Mouse (Mus musculus) stomach, embryonic 15.5 days (tissue): ENCODE measurements at regions not wholly inside any gene's neighbourhood (a gene's known extent, or its start where the extent isn't known, plus 50 kb on each side); places are given as distances from the start of the nearest gene placed in this dataset.

ENCODE experiments used
- ATAC-seq: fragments of 200-750 bp; cut with Nextera tagmentation; 2 replicates; pipeline ENCODE4 v1.8.0; 2017; ENCODE audit warnings: low read depth, moderate number of reproducible peaks, moderate TSS enrichment; ENCODE audit not compliant: insufficient read depth, low FRiP score
- H3K27ac ChIP-seq: fragments of 300-500 bp; sonication (generic); 2 replicates; pipeline ENCODE4 v1.5.1; 2015; ENCODE audit warnings: mild to moderate bottlenecking, inconsistent platforms
- H3K27me3 ChIP-seq: fragments of 300-500 bp; sonication (generic); replicated peaks from 2 replicates; pipeline ENCODE4 v1.6.1; 2015; ENCODE audit warnings: inconsistent platforms
- H3K36me3 ChIP-seq: fragments of 300-500 bp; sonication (generic); 2 replicates; pipeline ENCODE4 v1.6.1; 2015; ENCODE audit warnings: inconsistent platforms
- H3K4me1 ChIP-seq: fragments of 300-500 bp; sonication (generic); 2 replicates; pipeline ENCODE4 v1.6.1; 2015; ENCODE audit warnings: inconsistent platforms
- H3K4me2 ChIP-seq: fragments of 300-500 bp; sonication (generic); 2 replicates; pipeline ENCODE4 v1.6.1; 2015; ENCODE audit warnings: mild to moderate bottlenecking, inconsistent platforms
- H3K4me3 ChIP-seq: fragments of 300-500 bp; sonication (generic); replicated peaks from 2 replicates; pipeline ENCODE4 v1.5.1; 2015; ENCODE audit warnings: inconsistent platforms
- H3K9ac ChIP-seq: fragments of 300-500 bp; sonication (generic); 2 replicates; pipeline ENCODE4 v1.6.1; 2015; ENCODE audit warnings: inconsistent platforms
- H3K9me3 ChIP-seq: fragments of 300-500 bp; sonication (generic); 2 replicates; pipeline ENCODE4 v1.6.1; 2016; ENCODE audit warnings: inconsistent platforms
- WGBS: fragments of 180-500 bp; shearing (Covaris S2); methylation state at CpG from one replicate; pipeline ENCODE4 v1.1.7; 2015; 5-methylcytosine and 5-hydroxymethylcytosine counted together

GRCm38 (mm10) chr2:73996986-73997385 lies 85.9 kb upstream of the Atp5g3 start:
- Histone ChIP-seq H3K4me3 (no peak overlapping the region), H3K9me3 (no peaks in the 10 kb centered on the region), H3K27me3 (no peaks in the 10 kb centered on the region), H3K4me2 (no peak overlapping the region), H3K27ac (no peak overlapping the region), H3K9ac (no peak overlapping the region), H3K36me3 (no peaks in the 10 kb centered on the region), H3K4me1 (no peaks in the 10 kb centered on the region)
- ATAC-seq = no peak
- 79% methylated on average over 5 of the region's 5 CpGs for WGBS

GRCm38 (mm10) chr2:73991818-73992217 lies 80.7 kb upstream of the Atp5g3 start:
- no peak overlapping the region for H3K4me2 ChIP-seq
- no peaks in the 10 kb centered on the region for H3K4me1 ChIP-seq
- no peaks in the 10 kb centered on the region for H3K9me3 ChIP-seq
- no peaks in the 10 kb centered on the region for H3K27me3 ChIP-seq
- no peak overlapping the region for H3K4me3 ChIP-seq
- no peak overlapping the region for H3K27ac ChIP-seq
- H3K36me3 ChIP-seq = no peaks in the 10 kb centered on the region
- 72% methylated on average over 11 of the region's 11 CpGs for WGBS
- ATAC-seq = no peak
- no peak overlapping the region for H3K9ac ChIP-seq

GRCm38 (mm10) chr2:73987441-73988105 lies 76.4 kb upstream of the Atp5g3 start:
- 84% methylated on average over 10 of the region's 10 CpGs for WGBS
- no peaks in the 10 kb centered on the region for H3K4me1 ChIP-seq
- H3K4me2 ChIP-seq = no peak overlapping the region
- H3K4me3 ChIP-seq = no peak overlapping the region
- H3K36me3 ChIP-seq = no peaks in the 10 kb centered on the region
- no peaks in the 10 kb centered on the region for H3K27me3 ChIP-seq
- H3K27ac ChIP-seq = no peak overlapping the region
- H3K9me3 ChIP-seq = no peaks in the 10 kb centered on the region
- ATAC-seq = no peak
- H3K9ac ChIP-seq = no peak overlapping the region

- H3K4me1 ChIP-seq = no peaks in the 10 kb centered on the region
- ATAC-seq = no peak
- 81% methylated on average over 6 of the region's 6 CpGs for WGBS
These were observed 74.8 kb upstream of the Atp5g3 start for GRCm38 (mm10) chr2:73985911-73986250.

DNA sequence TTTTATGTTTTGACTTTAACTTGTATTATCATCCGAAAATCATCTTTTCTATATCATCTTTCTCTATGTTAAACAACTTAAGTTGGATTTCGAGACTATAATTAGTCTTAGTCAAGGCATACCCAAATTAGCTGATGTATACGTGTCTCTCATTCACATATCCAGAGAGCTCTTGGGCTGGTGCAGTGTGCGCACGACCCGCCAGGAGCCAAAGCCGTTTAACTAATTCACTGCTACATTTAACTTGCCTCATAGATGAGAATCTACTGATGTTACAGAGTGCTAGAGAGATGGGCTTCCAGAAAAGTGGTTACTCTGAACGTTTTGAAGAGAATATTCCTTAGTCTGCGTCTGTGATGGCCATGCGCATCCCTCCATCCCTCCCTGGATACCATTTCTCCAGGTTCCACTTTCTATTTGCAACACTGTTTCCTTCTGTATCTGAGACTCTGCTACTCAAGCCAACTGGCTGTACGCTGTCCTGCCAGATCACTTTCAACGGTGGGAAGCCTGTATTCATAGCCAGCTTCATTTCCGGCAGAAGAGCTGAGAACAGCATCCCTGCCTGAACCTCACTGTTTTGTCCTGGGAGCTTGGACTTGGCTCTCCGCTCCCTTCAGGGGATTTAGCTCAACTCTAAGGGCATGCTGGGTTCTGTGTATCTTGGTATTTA lies 74.2 kb upstream of the Atp5g3 start:
- H3K36me3 ChIP-seq = no peaks in the 10 kb centered on the region
- H3K4me1 ChIP-seq = no peaks in the 10 kb centered on the region
- H3K4me3 ChIP-seq = no peak overlapping the region
- ATAC-seq = no peak
- no peak overlapping the region for H3K27ac ChIP-seq
- H3K9me3 ChIP-seq = no peaks in the 10 kb centered on the region
- no peak overlapping the region for H3K9ac ChIP-seq
- H3K27me3 ChIP-seq = no peaks in the 10 kb centered on the region
- no peak overlapping the region for H3K4me2 ChIP-seq
- 70% methylated on average over 14 of the region's 14 CpGs for WGBS

More at GRCm38 (mm10) chr2:73985911-73986250, 74.8 kb upstream of the Atp5g3 start:
- H3K27ac ChIP-seq = no peak overlapping the region
- no peak overlapping the region for H3K9ac ChIP-seq
- H3K36me3 ChIP-seq = no peaks in the 10 kb centered on the region
- H3K27me3 ChIP-seq = no peaks in the 10 kb centered on the region
- no peaks in the 10 kb centered on the region for H3K9me3 ChIP-seq
- H3K4me3 ChIP-seq = no peak overlapping the region
- no peak overlapping the region for H3K4me2 ChIP-seq

- WGBS = 49% methylated on average over 4 of the region's 4 CpGs
- H3K36me3 ChIP-seq = no peaks in the 10 kb centered on the region
- no peaks in the 10 kb centered on the region for H3K27me3 ChIP-seq
- no peak overlapping the region for H3K4me2 ChIP-seq
- H3K9ac ChIP-seq = no peak overlapping the region
- H3K9me3 ChIP-seq = no peaks in the 10 kb centered on the region
- ATAC-seq = no peak
- no peak overlapping the region for H3K4me3 ChIP-seq
- H3K4me1 ChIP-seq = no peaks in the 10 kb centered on the region
- H3K27ac ChIP-seq = no peak overlapping the region
These were observed 72.0 kb upstream of the Atp5g3 start for GRCm38 (mm10) chr2:73983166-73983565.

- Histone ChIP-seq H3K36me3 (no peaks in the 10 kb centered on the region), H3K27ac (no peak overlapping the region), H3K4me3 (no peak overlapping the region), H3K4me2 (no peak overlapping the region), H3K9me3 (no peaks in the 10 kb centered on the region), H3K27me3 (no peaks in the 10 kb centered on the region), H3K4me1 (no peaks in the 10 kb centered on the region), H3K9ac (no peak overlapping the region)
- no peak for ATAC-seq
- 72% methylated on average over 15 of the region's 15 CpGs for WGBS
These were observed 66.9 kb upstream of the Atp5g3 start for GRCm38 (mm10) chr2:73978072-73978471.

- Histone ChIP-seq H3K9ac (no peak overlapping the region), H3K4me2 (no peak overlapping the region), H3K27me3 (no peaks in the 10 kb centered on the region), H3K36me3 (no peaks in the 10 kb centered on the region), H3K9me3 (no peaks in the 10 kb centered on the region), H3K4me3 (no peak overlapping the region), H3K4me1 (no peaks in the 10 kb centered on the region), H3K27ac (no peak overlapping the region)
- no peak for ATAC-seq
- WGBS = 68% methylated on average over 3 of the region's 3 CpGs
These were observed 62.6 kb upstream of the Atp5g3 start for GRCm38 (mm10) chr2:73973774-73974173.

DNA sequence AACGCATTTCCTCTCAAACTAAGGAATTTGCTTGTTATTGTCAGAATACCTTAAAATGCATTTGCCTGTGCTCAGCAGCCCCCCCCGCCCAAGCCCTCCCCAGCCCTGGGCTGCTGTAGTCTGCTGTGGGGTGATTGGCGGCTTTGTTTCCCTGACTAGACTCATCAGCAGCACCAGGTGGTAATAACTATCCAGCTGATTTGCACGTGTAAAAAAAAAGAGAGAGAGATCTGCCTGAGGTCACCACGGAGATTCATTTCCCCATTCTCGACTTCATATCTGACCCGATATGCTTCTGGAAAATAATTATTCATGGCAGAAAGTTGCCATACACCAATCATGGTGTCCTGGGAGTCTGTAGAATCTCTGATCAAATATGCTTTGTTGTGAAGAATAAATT lies 56.5 kb upstream of the Atp5g3 start:
- no peak for ATAC-seq
- H3K4me2 ChIP-seq = no peak overlapping the region
- 64% methylated on average over 7 of the region's 7 CpGs for WGBS

GRCm38 (mm10) chr2:73965595-73965994 lies 54.5 kb upstream of the Atp5g3 start:
- H3K4me2 ChIP-seq = no peak overlapping the region
- no peak overlapping the region for H3K4me3 ChIP-seq
- H3K27ac ChIP-seq = no peak overlapping the region
- H3K9me3 ChIP-seq = no peaks in the 10 kb centered on the region
- H3K4me1 ChIP-seq = no peaks in the 10 kb centered on the region
- WGBS = 10% methylated on average over 4 of the region's 4 CpGs
- H3K9ac ChIP-seq = no peak overlapping the region
- H3K27me3 ChIP-seq = no peaks in the 10 kb centered on the region
- no peaks in the 10 kb centered on the region for H3K36me3 ChIP-seq
- ATAC-seq = no peak

More for the DNA sequence above, 56.5 kb upstream of the Atp5g3 start:
- Histone ChIP-seq H3K27ac (no peak overlapping the region), H3K36me3 (no peaks in the 10 kb centered on the region), H3K27me3 (no peaks in the 10 kb centered on the region), H3K9me3 (no peaks in the 10 kb centered on the region), H3K4me1 (no peaks in the 10 kb centered on the region), H3K4me3 (no peak overlapping the region), H3K9ac (no peak overlapping the region)
